Mouse (Mus musculus): ENCODE results near the gene Atp6v1fnb.
A peak's percentile ranks its signal among the peaks of the same experiment; 100 is the strongest.

Gene Atp6v1fnb

GRCm38 (mm10) chr6:29471137-29471536 is at the start of gene Atp6v1fnb:
Gene Atp6v1fnb (plus strand): TSS chr6:29471437.
- no peak for DNase-seq

GRCm38 (mm10) chr6:29425118-29425517 is 46.1 kb upstream of the Atp6v1fnb start:
- no peak for DNase-seq

GRCm38 (mm10) chr6:29426331-29426730 is 44.9 kb upstream of the Atp6v1fnb start:
- DNase-seq: no peak

- DNase-seq: no peak
Observed at GRCm38 (mm10) chr6:29428171-29428570, 43.1 kb upstream of the Atp6v1fnb start.

- no peak for DNase-seq
Observed at GRCm38 (mm10) chr6:29430681-29431420, 40.4 kb upstream of the Atp6v1fnb start.

- DNase-seq: no peak
Observed at GRCm38 (mm10) chr6:29431473-29431872, 39.8 kb upstream of the Atp6v1fnb start.

GRCm38 (mm10) chr6:29432156-29432555 is 39.1 kb upstream of the Atp6v1fnb start:
- DNase-seq: no peak

- no peak for DNase-seq
Observed at GRCm38 (mm10) chr6:29432676-29433037, 38.6 kb upstream of the Atp6v1fnb start.

GRCm38 (mm10) chr6:29433038-29433803 is 38.0 kb upstream of the Atp6v1fnb start, which contains the start of gene Flnc:
Gene Flnc (plus strand): TSS chr6:29433256.
- DNase-seq: peak; percentile 20

GRCm38 (mm10) chr6:29433804-29434795 is 37.1 kb upstream of the Atp6v1fnb start:
- no peak for DNase-seq

GRCm38 (mm10) chr6:29434911-29435691 is 36.1 kb upstream of the Atp6v1fnb start:
- DNase-seq: peak; percentile 34

- no peak for DNase-seq
Observed at GRCm38 (mm10) chr6:29435940-29436451, 35.2 kb upstream of the Atp6v1fnb start.

GRCm38 (mm10) chr6:29436461-29436934 is 34.7 kb upstream of the Atp6v1fnb start:
- no peak for DNase-seq

- no peak for DNase-seq
Observed at GRCm38 (mm10) chr6:29439251-29439650, 32.0 kb upstream of the Atp6v1fnb start.

- no peak for DNase-seq
Observed at GRCm38 (mm10) chr6:29439789-29440188, 31.4 kb upstream of the Atp6v1fnb start.

- no peak for DNase-seq
Observed at GRCm38 (mm10) chr6:29444773-29445172, 26.5 kb upstream of the Atp6v1fnb start.

- DNase-seq: no peak
Observed at GRCm38 (mm10) chr6:29445354-29445753, 25.9 kb upstream of the Atp6v1fnb start.

GRCm38 (mm10) chr6:29449858-29450257 is 21.4 kb upstream of the Atp6v1fnb start:
- DNase-seq: no peak

GRCm38 (mm10) chr6:29450667-29451066 is 20.6 kb upstream of the Atp6v1fnb start:
- no peak for DNase-seq

- DNase-seq: no peak
Observed at GRCm38 (mm10) chr6:29461502-29461901, 9.7 kb upstream of the Atp6v1fnb start.

- no peak for DNase-seq
Observed at GRCm38 (mm10) chr6:29463388-29463787, 7.8 kb upstream of the Atp6v1fnb start.
